ENCODE assay signal across 24 mouse cellular contexts in the genomic region with DNA sequence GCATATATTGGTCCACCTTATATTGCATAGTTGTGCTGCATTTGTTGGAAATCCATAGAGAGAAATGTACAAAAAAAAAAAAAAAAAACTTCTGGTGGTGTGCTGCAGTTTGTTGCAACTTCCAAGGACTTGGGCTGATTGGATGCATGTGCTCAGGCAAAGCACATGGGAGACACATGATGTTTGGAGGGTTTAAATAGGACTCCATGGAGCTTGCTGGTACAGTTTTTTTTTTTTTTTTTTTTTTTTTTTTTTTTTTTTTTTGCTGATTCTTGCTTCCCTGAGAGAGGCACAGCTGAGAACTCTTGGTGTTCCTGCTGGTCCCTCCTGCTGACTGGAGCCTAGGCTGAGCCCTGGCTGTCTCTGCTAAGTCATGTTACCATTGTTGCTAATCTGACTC.
"Had no signal": no experiment of that assay in that cellular context is flagged by ENCODE, and none has a peak within 500 bp of the region (broad histone marks: within the 10 kb centered on the region; RNA-seq: fewer than 3 reads in every experiment).

No protein-coding gene starts in this region.

- H3K27me3 ChIP-seq: embryonic facial prominence, embryonic 12.5 days; embryonic facial prominence, embryonic 13.5 days; embryonic facial prominence, embryonic 15.5 days; forebrain, embryonic 12.5 days; forebrain, embryonic 13.5 days; forebrain, embryonic 15.5 days; heart, embryonic 12.5 days had no signal

- H3K4me1 ChIP-seq: embryonic facial prominence, embryonic 10.5 days; embryonic facial prominence, embryonic 12.5 days; embryonic facial prominence, embryonic 13.5 days; embryonic facial prominence, embryonic 15.5 days; forebrain, embryonic 10.5 days; forebrain, embryonic 12.5 days; forebrain, embryonic 13.5 days; forebrain, embryonic 15.5 days had no signal

- H3K9me3 ChIP-seq: embryonic facial prominence, embryonic 10.5 days; embryonic facial prominence, embryonic 12.5 days; embryonic facial prominence, embryonic 13.5 days; embryonic facial prominence, embryonic 15.5 days; forebrain, embryonic 10.5 days; forebrain, embryonic 12.5 days; forebrain, embryonic 13.5 days; forebrain, embryonic 15.5 days; heart, embryonic 12.5 days had no signal

- DNase-seq: cerebellum, postnatal 14 days; cerebellum, postnatal 25 days; cerebellum, postnatal 36 days; embryo, embryonic 11 days; forebrain, postnatal 0 days; gastrocnemius, adult 2 months; gastrocnemius, postnatal 10 days; gastrocnemius, postnatal 14 days; gastrocnemius, postnatal 25 days; gastrocnemius, postnatal 36 days; heart, adult 11 months; heart, adult 18-20 months; heart, adult 2 months had no signal

- H3K4me2 ChIP-seq: embryonic facial prominence, embryonic 12.5 days; embryonic facial prominence, embryonic 13.5 days; embryonic facial prominence, embryonic 15.5 days; forebrain, embryonic 12.5 days; forebrain, embryonic 13.5 days; forebrain, embryonic 15.5 days; heart, embryonic 11.5 days; heart, embryonic 12.5 days had no signal

- H3K27ac ChIP-seq: embryonic facial prominence, embryonic 10.5 days; embryonic facial prominence, embryonic 12.5 days; embryonic facial prominence, embryonic 13.5 days; embryonic facial prominence, embryonic 15.5 days; forebrain, embryonic 10.5 days; forebrain, embryonic 12.5 days; forebrain, embryonic 13.5 days; forebrain, embryonic 15.5 days; gastrocnemius, adult 2 months; heart, adult 2 months had no signal

- H3K9ac ChIP-seq: embryonic facial prominence, embryonic 12.5 days; embryonic facial prominence, embryonic 13.5 days; embryonic facial prominence, embryonic 15.5 days; forebrain, embryonic 12.5 days; forebrain, embryonic 13.5 days; forebrain, embryonic 15.5 days; forebrain, postnatal 0 days; heart, embryonic 12.5 days had no signal

- H3K4me3 ChIP-seq: embryonic facial prominence, embryonic 10.5 days; embryonic facial prominence, embryonic 12.5 days; embryonic facial prominence, embryonic 13.5 days; embryonic facial prominence, embryonic 15.5 days; erythroblast, embryonic 14.5 days; forebrain, embryonic 10.5 days; forebrain, embryonic 12.5 days; forebrain, embryonic 13.5 days; forebrain, embryonic 15.5 days; gastrocnemius, adult 2 months; heart, adult 2 months; heart, embryonic 12.5 days had no signal
